Mouse (Mus musculus) A20 (cell line): ENCODE data around the gene Pepd.
A peak's percentile ranks its signal among the peaks of the same experiment; 100 is the strongest.

Experiments used
- DNase-seq: peaks from one replicate; pipeline ENCODE4 v3.0.0-alpha.2; 2011; ENCODE audit warnings: low read depth, low spot score

Pepd gene

GRCm38 (mm10) chr7:35055619-35056435 is 143.6 kb downstream of the Pepd start:
- DNase-seq = no peak

- DNase-seq = peak; percentile 97
Observed at GRCm38 (mm10) chr7:35056436-35056864, 144.3 kb downstream of the Pepd start, which contains the start of gene Cebpg. TSS of gene Cebpg (minus strand) at chr7:35056573.

- peak; percentile 77 for DNase-seq
Observed at GRCm38 (mm10) chr7:35056999-35057398, 144.8 kb downstream of the Pepd start.

- no peak for DNase-seq
Observed at GRCm38 (mm10) chr7:35057569-35057968, 145.4 kb downstream of the Pepd start.

GRCm38 (mm10) chr7:35058329-35058728 is 146.2 kb downstream of the Pepd start:
- no peak for DNase-seq

- DNase-seq = no peak
Observed at GRCm38 (mm10) chr7:35059467-35059866, 147.3 kb downstream of the Pepd start.

GRCm38 (mm10) chr7:35064286-35065258 is 152.4 kb downstream of the Pepd start:
- DNase-seq = no peak

- DNase-seq = no peak
Observed at GRCm38 (mm10) chr7:35065958-35066357, 153.8 kb downstream of the Pepd start.

GRCm38 (mm10) chr7:35066640-35067212 is 154.5 kb downstream of the Pepd start:
- no peak for DNase-seq

GRCm38 (mm10) chr7:35076645-35077044 is 164.5 kb downstream of the Pepd start:
- no peak for DNase-seq

GRCm38 (mm10) chr7:35080843-35081338 is 168.7 kb downstream of the Pepd start:
- DNase-seq = no peak

- DNase-seq = no peak
Observed at GRCm38 (mm10) chr7:35081406-35082104, 169.4 kb downstream of the Pepd start.

GRCm38 (mm10) chr7:35084565-35085360 is 172.6 kb downstream of the Pepd start:
- DNase-seq = no peak

- no peak for DNase-seq
Observed at GRCm38 (mm10) chr7:35086271-35086861, 174.2 kb downstream of the Pepd start.

- no peak for DNase-seq
Observed at GRCm38 (mm10) chr7:35090550-35090949, 178.4 kb downstream of the Pepd start.
